Mouse (Mus musculus) cerebellum, adult 2 months (tissue): ENCODE data around the gene Dse. TPM values are rescaled to one million over a fixed set of nuclear protein-coding genes. Genes with fewer than 3 reads are reported as not detected.

Experiments used
- DNase-seq, 2 experiments: peaks; one replicate each; pipeline ENCODE4 v3.0.0; 2021
- H3K27ac ChIP-seq: fragments of 200-500 bp; 2 replicates; pipeline ENCODE4 v1.5.1; 2012; ENCODE audit warnings: low read length, control low read depth, inconsistent platforms; ENCODE audit not compliant: insufficient read depth
- H3K27me3 ChIP-seq: fragments of 200-500 bp; 2 replicates; pipeline ENCODE4 v1.6.1; 2012; ENCODE audit warnings: inconsistent platforms, mild to moderate bottlenecking, low read length, moderate library complexity; ENCODE audit not compliant: control insufficient read depth, insufficient read depth
- H3K4me1 ChIP-seq: fragments of 200-500 bp; 2 replicates; pipeline ENCODE4 v1.6.1; 2011; ENCODE audit warnings: low read length; ENCODE audit not compliant: control insufficient read depth, insufficient read depth
- H3K4me3 ChIP-seq: fragments of 200-500 bp; replicated peaks from 2 replicates; pipeline ENCODE3; 2011; ENCODE audit warnings: mild to moderate bottlenecking, low read depth, low read length, control low read depth; ENCODE audit not compliant: insufficient read depth
- CTCF ChIP-seq: fragments of 200-500 bp; IDR thresholded peaks from 2 replicates; pipeline ENCODE4 v1.5.1; 2011; ENCODE audit warnings: low read depth, mild to moderate bottlenecking, control low read depth, low read length, moderate library complexity, borderline replicate concordance; ENCODE audit not compliant: insufficient read depth
- POLR2A ChIP-seq: fragments of 200-500 bp; IDR thresholded peaks from 2 replicates; pipeline ENCODE4 v1.6.1; 2011; ENCODE audit warnings: low read length, control low read depth, borderline replicate concordance; ENCODE audit not compliant: insufficient read depth
- WGBS: fragments of 180-500 bp; shearing (Covaris S2); methylation state at CpG from one replicate; pipeline ENCODE4 v1.1.7; 2018; 5-methylcytosine and 5-hydroxymethylcytosine counted together
- polyA plus RNA-seq: library from polyadenylated mRNA; depleted of rRNA; stranded (reverse); fragments of >200 nt; gene quantifications from 2 replicates; pipeline ENCODE4 v1.2.3, GENCODE M21; 2012

Dse gene
- polyA plus RNA-seq, 1 experiment, result 1.7 TPM

DNA sequence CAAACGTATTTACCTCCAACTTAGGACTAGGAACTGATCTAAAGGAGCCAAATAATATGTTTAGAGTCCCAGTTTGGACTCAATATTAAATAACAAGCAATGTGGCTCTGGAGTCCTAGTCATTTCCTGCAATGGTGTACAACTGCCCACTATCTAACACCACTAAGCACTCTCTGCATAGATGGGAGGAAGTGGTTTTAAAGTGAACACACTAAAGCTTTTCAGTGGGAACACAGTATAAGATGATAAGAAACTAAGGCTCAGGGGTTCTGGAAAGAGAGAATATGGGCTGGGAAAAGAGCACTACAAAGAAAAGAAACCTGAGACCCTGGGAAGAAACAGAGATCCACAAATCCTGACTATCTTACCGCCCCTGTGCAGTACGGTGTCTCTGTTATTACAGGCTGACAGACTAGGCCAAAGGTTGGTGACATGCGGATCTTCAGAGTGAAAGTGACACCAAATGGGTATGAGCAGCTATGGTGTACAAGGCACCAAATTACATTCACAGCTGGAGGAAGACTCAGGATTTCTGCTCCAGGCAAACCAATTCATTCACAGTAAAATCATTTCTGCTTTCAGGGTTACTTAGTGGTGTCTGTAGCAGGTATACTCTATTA, 34.7 kb downstream of the Dse start:
- Histone ChIP-seq H3K27ac (no peak overlapping the region), H3K4me3 (no peak overlapping the region), H3K27me3 (no peaks in the 10 kb centered on the region), H3K4me1 (no peaks in the 10 kb centered on the region)
- no peak for DNase-seq
- 87% methylated on average over 4 of the region's 4 CpGs for WGBS
- TF ChIP-seq POLR2A (no peak), CTCF (no peak)

- no peak for TF ChIP-seq CTCF
- no peak for TF ChIP-seq POLR2A
- Histone ChIP-seq H3K4me1 (no peaks in the 10 kb centered on the region), H3K4me3 (no peak overlapping the region), H3K27ac (no peak overlapping the region), H3K27me3 (no peaks in the 10 kb centered on the region)
- no peak for DNase-seq
- 90% methylated on average over 4 of the region's 4 CpGs for WGBS
These were observed 35.9 kb downstream of the Dse start for GRCm38 (mm10) chr10:34171660-34172059.

DNA sequence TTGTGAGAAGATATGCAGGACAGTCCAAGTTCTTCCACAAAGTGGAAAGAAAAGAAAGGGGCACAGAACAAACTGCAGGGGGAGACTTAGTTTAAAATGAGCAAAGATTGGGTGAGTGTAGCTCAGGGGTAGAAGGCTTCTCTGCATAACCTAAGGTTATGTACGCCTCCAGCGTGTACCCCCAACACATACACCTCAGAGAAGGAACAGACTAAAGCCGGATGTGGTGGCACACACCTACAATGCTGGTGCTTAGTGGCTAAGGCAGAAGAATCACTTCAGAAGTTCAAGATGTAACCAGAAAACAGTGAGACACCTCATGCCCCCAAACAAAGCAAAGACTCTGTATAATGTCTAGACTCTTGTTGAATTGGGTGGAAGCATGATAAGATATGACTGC, 36.3 kb downstream of the Dse start:
- 97% methylated on average over 3 of the region's 3 CpGs for WGBS
- Histone ChIP-seq H3K27me3 (no peaks in the 10 kb centered on the region), H3K27ac (no peak overlapping the region), H3K4me1 (no peaks in the 10 kb centered on the region), H3K4me3 (no peak overlapping the region)
- TF ChIP-seq POLR2A, result no peak
- no peak for TF ChIP-seq CTCF
- no peak for DNase-seq

GRCm38 (mm10) chr10:34166971-34167370, 40.5 kb downstream of the Dse start:
- WGBS, result 86% methylated on average over 2 of the region's 2 CpGs
- DNase-seq, result no peak
- Histone ChIP-seq H3K27ac (no peak overlapping the region), H3K27me3 (no peaks in the 10 kb centered on the region), H3K4me3 (no peak overlapping the region), H3K4me1 (no peaks in the 10 kb centered on the region)
- no peak for TF ChIP-seq CTCF
- no peak for TF ChIP-seq POLR2A

DNA sequence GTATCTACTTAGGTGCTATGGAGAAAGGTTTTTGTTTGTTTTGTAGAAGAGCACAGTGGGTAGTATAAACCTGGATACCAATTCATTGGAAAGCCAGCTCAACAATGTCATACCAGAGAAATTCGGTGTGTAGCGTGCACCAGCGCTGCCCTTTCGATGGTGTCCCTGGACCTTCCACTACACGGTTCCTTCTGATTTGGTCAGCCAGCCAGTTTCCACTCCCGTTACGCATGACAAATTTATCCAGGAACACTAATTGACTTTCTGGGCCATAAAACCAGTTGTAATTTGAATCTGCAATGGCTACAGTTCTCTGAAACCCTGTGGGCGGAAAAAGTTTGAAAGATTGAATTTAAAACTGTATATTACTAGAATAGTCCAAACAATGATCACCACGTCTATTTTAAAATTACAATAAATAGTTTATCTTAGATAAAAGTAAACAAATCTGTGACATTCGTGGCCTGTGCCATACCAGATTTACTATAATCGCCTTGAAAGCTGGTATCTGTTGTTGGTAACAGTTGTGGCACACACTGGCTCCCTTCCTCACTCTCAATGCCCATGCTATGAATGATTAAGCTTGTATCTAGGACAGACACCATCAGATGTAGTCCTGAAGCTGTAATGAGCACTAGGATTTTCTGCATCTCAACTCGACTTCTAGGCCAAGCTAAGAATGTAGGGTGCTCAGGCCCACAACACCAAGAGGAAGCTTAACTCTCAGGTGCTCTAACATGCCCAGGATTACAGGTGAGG, 51.5 kb downstream of the Dse start:
- no peak overlapping the region for H3K4me3 ChIP-seq
- WGBS, result 56% methylated on average over 12 of the region's 12 CpGs
- no peak overlapping the region for H3K27ac ChIP-seq
- DNase-seq, result no peak
- TF ChIP-seq CTCF (no peak), POLR2A (no peak)
- no peaks in the 10 kb centered on the region for H3K4me1 ChIP-seq
- H3K27me3 ChIP-seq, result no peaks in the 10 kb centered on the region

GRCm38 (mm10) chr10:34151827-34152226, 55.7 kb downstream of the Dse start:
- Histone ChIP-seq H3K4me3 (no peak overlapping the region), H3K4me1 (no peaks in the 10 kb centered on the region), H3K27me3 (no peaks in the 10 kb centered on the region), H3K27ac (no peak overlapping the region)
- WGBS, result 84% methylated on average over 3 of the region's 3 CpGs
- TF ChIP-seq POLR2A, result no peak
- TF ChIP-seq CTCF, result no peak; the same call in 1 of the 2 replicates
- no peak for DNase-seq

DNA sequence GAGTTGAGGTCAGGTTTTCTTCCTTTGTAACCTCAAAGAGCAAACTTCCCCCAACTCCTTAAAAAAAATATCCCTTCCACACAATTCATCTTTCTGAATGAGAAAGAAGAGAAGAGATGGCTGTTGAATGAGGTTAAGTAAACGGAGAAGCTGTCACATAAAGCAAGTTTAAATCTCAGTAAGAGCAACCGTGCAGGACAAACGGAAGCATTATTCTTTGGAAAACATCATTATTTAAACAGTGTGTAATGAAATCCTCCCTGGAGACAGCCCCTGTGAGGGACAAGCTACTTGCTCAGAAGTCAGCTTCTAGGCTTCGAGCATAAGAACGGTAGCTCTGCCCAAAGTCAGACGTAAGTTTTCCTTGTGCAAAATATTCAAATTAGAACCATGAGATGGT, 57.1 kb downstream of the Dse start:
- no peaks in the 10 kb centered on the region for H3K4me1 ChIP-seq
- 81% methylated on average over 6 of the region's 6 CpGs for WGBS
- TF ChIP-seq POLR2A, result no peak
- no peak for TF ChIP-seq CTCF
- DNase-seq, result no peak
- no peak overlapping the region for H3K4me3 ChIP-seq
- no peak overlapping the region for H3K27ac ChIP-seq
- no peaks in the 10 kb centered on the region for H3K27me3 ChIP-seq

GRCm38 (mm10) chr10:34149772-34150171, 57.7 kb downstream of the Dse start:
- DNase-seq, result no peak
- Histone ChIP-seq H3K4me3 (no peak overlapping the region), H3K27me3 (no peaks in the 10 kb centered on the region), H3K4me1 (no peaks in the 10 kb centered on the region), H3K27ac (no peak overlapping the region)
- 77% methylated on average over 3 of the region's 3 CpGs for WGBS
- TF ChIP-seq POLR2A, result no peak
- TF ChIP-seq CTCF, result no peak
